Mouse (Mus musculus) intestine, embryonic 15.5 days (tissue): ENCODE data around the gene Apela. TPM values are rescaled to one million over a fixed set of nuclear protein-coding genes. Genes with fewer than 3 reads are reported as not detected.

Source experiments
- ATAC-seq: fragments of 200-750 bp; cut with Nextera tagmentation; 2 replicates; pipeline ENCODE4 v1.8.0; 2017; ENCODE audit warnings: moderate TSS enrichment, moderate library complexity
- H3K27ac ChIP-seq: fragments of 300-500 bp; sonication (generic); 2 replicates; pipeline ENCODE4 v1.5.1; 2015; ENCODE audit warnings: mild to moderate bottlenecking, inconsistent platforms
- H3K27me3 ChIP-seq: fragments of 300-500 bp; sonication (generic); replicated peaks from 2 replicates; pipeline ENCODE4 v1.6.1; 2015; ENCODE audit warnings: inconsistent platforms
- H3K36me3 ChIP-seq: fragments of 300-500 bp; sonication (generic); 2 replicates; pipeline ENCODE4 v1.6.1; 2015; ENCODE audit warnings: inconsistent platforms
- H3K4me1 ChIP-seq: fragments of 300-500 bp; sonication (generic); replicated peaks from 2 replicates; pipeline ENCODE4 v1.6.1; 2015; ENCODE audit warnings: inconsistent platforms
- H3K4me2 ChIP-seq: fragments of 300-500 bp; sonication (generic); replicated peaks from 2 replicates; pipeline ENCODE4 v1.6.1; 2015; ENCODE audit warnings: mild to moderate bottlenecking, inconsistent platforms
- H3K4me3 ChIP-seq: fragments of 300-500 bp; sonication (generic); replicated peaks from 2 replicates; pipeline ENCODE4 v1.5.1; 2015; ENCODE audit warnings: inconsistent platforms
- H3K9ac ChIP-seq: fragments of 300-500 bp; sonication (generic); 2 replicates; pipeline ENCODE4 v1.6.1; 2015; ENCODE audit warnings: inconsistent platforms
- H3K9me3 ChIP-seq: fragments of 300-500 bp; sonication (generic); 2 replicates; pipeline ENCODE4 v1.6.1; 2016; ENCODE audit warnings: inconsistent platforms
- WGBS: fragments of 180-500 bp; shearing (Covaris S2); methylation state at CpG from one replicate; pipeline ENCODE4 v1.1.7; 2015; 5-methylcytosine and 5-hydroxymethylcytosine counted together
- polyA plus RNA-seq: library from polyadenylated mRNA; unstranded; fragments of >200 nt; fragmentation: Nextera tagmentation; extraction: Ambion mirVana; gene quantifications from 2 replicates; pipeline ENCODE4 v1.2.1, GENCODE M21; 2015

The Apela gene
- polyA plus RNA-seq, 1 experiment from 2014 or later, result 6.9 TPM

DNA sequence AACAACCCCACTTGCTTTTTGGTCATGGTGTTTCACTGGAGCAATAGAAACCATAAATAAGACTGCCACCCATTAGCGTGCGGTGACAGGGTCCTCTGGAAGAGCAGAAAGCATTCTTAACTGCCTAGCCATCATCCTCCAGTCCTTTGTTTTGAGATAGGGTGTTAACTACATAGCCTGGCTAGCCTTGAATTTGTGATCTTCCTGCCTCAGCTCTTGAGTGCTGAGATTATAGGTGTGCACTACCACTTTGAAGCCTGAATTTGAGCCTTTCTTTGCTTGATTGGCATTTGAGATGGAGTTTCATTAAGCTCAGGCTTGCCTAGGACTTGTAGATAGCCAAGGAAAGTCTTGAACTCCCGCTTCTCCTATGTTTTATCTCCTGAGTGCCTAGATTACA is 16.4 kb upstream of the Apela start:
- Histone ChIP-seq H3K4me1 (peaks cover 3% of the 10 kb centered on the region; the same call in 1 of the 2 replicates), H3K9me3 (no peaks in the 10 kb centered on the region), H3K36me3 (no peaks in the 10 kb centered on the region), H3K4me2 (no peak overlapping the region), H3K9ac (no peak overlapping the region), H3K27me3 (no peaks in the 10 kb centered on the region), H3K27ac (no peak overlapping the region), H3K4me3 (no peak overlapping the region)
- WGBS, result 85% methylated on average over 3 of the region's 3 CpGs
- no peak for ATAC-seq

DNA sequence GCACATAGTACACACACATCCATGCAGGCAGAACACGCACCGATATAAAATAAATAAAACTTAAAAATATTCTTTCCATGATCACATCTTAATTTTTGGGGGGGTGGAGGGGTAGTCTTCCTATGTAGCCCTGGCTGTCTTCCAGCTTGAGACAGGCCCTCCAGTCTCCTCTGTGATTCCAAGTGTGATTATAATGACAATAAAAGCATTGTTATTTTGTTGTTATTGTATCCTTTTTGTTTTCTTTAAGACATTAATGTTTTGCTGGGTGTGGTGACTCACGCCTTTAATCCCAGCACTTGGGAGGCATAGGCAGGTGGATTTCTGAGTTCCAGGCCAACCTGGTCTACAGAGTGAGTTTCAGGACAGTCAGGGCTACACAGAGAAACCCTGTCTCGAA is 10.7 kb upstream of the Apela start:
- Histone ChIP-seq H3K36me3 (no peaks in the 10 kb centered on the region), H3K27me3 (no peaks in the 10 kb centered on the region), H3K4me3 (no peak overlapping the region), H3K4me2 (no peak overlapping the region), H3K27ac (no peak overlapping the region), H3K4me1 (0 out of 2 replicates have a peak, but pooled peaks cover 3% of the 10 kb centered on the region), H3K9ac (no peak overlapping the region), H3K9me3 (no peaks in the 10 kb centered on the region)
- ATAC-seq, result no peak
- 79% methylated on average over 4 of the region's 4 CpGs for WGBS

DNA sequence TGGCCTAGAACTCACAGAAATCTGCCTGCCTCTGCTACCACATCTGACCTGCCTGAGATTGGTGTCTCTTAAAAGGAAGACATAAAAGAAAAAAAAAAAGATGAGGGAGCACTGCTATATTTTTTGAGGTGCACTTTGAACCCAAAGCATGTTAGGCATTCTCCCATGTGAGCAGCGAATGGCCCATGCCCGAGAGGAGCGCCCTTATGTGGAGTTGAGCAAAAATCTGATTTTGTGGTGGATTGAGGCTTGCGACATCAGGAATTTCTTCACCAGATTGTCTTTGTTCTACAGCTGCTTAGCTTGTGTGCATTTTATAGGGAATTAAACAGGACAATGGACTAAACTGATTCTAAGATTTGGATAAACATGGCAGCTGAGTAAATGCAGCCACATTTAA is 10.1 kb upstream of the Apela start:
- Histone ChIP-seq H3K9ac (no peak overlapping the region), H3K9me3 (no peaks in the 10 kb centered on the region)
- WGBS, result 91% methylated on average over 4 of the region's 4 CpGs

DNA sequence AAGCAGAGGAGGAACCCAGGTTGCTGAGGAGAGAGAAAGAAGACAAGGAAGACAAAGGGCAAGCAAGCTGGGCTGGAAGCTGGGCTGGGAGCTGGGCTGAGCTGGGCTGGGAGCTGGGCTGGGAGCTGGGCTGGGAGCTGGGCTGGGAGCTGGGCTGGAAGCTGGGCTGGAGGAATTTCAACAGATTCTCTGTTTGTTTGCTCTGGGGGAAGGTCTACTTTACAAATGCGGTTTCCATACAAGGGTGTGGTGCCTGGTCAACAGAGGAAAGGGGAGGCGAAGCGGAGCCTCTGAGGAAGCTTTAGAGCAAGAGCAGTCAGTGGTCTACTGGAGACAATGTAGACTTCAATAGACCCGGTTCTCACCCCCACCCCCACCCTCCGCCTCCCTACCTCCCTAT is 9.4 kb upstream of the Apela start:
- 47% methylated on average over 5 of the region's 5 CpGs for WGBS
- no peak overlapping the region for H3K27ac ChIP-seq
- 0 out of 2 replicates have a peak, but pooled peaks cover 3% of the 10 kb centered on the region for H3K4me1 ChIP-seq
- no peaks in the 10 kb centered on the region for H3K36me3 ChIP-seq
- no peak overlapping the region for H3K4me3 ChIP-seq
- H3K27me3 ChIP-seq, result no peaks in the 10 kb centered on the region
- no peak overlapping the region for H3K9ac ChIP-seq
- ATAC-seq, result peak; percentile 65
- peak overlapping the region; percentile 34 for H3K4me2 ChIP-seq
- H3K9me3 ChIP-seq, result no peaks in the 10 kb centered on the region

More for the DNA sequence above, 10.1 kb upstream of the Apela start:
- ATAC-seq, result no peak
- Histone ChIP-seq H3K27ac (no peak overlapping the region), H3K4me2 (no peak overlapping the region), H3K36me3 (no peaks in the 10 kb centered on the region), H3K27me3 (no peaks in the 10 kb centered on the region), H3K4me3 (no peak overlapping the region), H3K4me1 (0 out of 2 replicates have a peak, but pooled peaks cover 3% of the 10 kb centered on the region)

DNA sequence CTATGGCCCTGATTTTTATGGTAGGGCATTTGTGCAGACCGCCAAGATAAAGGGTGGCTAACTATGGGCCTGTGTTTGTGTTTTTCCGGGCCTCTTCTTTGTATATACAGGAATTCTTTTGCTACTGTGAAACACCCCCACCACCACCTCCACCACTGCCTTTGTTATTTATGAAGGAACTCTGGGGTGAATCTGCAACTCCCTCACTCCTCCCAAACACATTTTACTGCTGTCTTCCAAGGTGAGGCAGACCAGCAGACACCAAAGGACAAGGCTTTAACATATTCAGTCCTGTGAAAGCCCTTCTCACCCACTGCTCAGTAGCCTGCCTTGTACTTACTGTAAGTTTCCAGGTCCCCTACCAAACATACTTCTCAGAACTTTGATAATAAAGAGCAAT is 3.0 kb downstream of the Apela start:
- no peak for ATAC-seq
- Histone ChIP-seq H3K27me3 (no peaks in the 10 kb centered on the region), H3K27ac (no peak overlapping the region), H3K4me2 (no peak overlapping the region), H3K9ac (no peak overlapping the region), H3K4me3 (no peak overlapping the region), H3K4me1 (0 out of 2 replicates have a peak, but pooled peaks cover 5% of the 10 kb centered on the region), H3K9me3 (no peaks in the 10 kb centered on the region), H3K36me3 (no peaks in the 10 kb centered on the region)
- WGBS, result 33% methylated on average over 2 of the region's 2 CpGs

DNA sequence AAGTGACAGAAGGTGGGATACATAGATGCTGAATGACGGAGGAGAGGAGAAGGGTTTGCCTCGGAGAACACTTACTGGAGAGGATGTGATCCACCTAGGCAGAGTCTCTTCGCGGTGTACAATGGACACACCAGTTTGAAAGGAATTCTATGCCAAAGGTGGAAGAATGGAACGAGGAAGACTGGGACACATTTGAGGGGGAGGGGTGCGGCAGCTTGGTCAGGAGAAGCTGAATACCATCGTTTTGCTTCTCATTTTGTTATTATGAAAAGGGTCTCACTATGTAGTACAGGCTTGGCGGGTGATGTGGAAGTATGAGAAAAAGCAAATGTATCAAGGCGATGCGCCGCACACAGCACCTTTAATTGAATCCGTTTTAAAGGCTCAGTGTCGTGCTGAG is 4.1 kb downstream of the Apela start:
- H3K4me2 ChIP-seq, result no peak overlapping the region
- no peak overlapping the region for H3K4me3 ChIP-seq
- no peak for ATAC-seq
- no peaks in the 10 kb centered on the region for H3K36me3 ChIP-seq
- 80% methylated on average over 13 of the region's 13 CpGs for WGBS
- H3K27me3 ChIP-seq, result no peaks in the 10 kb centered on the region
- no peaks in the 10 kb centered on the region for H3K9me3 ChIP-seq
- no peak overlapping the region for H3K27ac ChIP-seq
- 0 out of 2 replicates have a peak, but pooled peaks cover 5% of the 10 kb centered on the region for H3K4me1 ChIP-seq
- H3K9ac ChIP-seq, result no peak overlapping the region

DNA sequence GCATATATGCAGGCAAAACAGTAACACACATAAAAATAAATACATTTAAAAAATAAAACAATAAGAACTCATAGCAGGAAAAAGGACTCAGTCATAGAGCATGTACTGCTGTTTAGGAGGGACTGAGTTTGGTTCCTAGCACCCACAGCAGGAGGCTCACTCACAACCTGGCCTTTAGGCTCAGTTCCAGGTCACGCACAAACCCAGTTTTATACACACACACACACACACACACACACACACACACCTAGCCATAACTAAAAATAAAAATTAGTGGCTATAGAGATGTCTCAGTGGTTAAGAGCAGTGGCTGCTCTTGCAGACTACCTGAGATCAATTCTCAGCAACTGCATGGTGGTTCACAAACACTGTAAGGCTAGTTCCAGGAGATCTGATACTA is 5.0 kb downstream of the Apela start:
- no peaks in the 10 kb centered on the region for H3K36me3 ChIP-seq
- H3K4me1 ChIP-seq, result 0 out of 2 replicates have a peak, but pooled peaks cover 5% of the 10 kb centered on the region
- H3K4me3 ChIP-seq, result no peak overlapping the region
- WGBS, result 95% methylated on average over 1 of the region's 1 CpGs
- no peaks in the 10 kb centered on the region for H3K27me3 ChIP-seq
- H3K27ac ChIP-seq, result no peak overlapping the region
- no peak for ATAC-seq
- H3K9me3 ChIP-seq, result no peaks in the 10 kb centered on the region
- no peak overlapping the region for H3K9ac ChIP-seq
- no peak overlapping the region for H3K4me2 ChIP-seq

DNA sequence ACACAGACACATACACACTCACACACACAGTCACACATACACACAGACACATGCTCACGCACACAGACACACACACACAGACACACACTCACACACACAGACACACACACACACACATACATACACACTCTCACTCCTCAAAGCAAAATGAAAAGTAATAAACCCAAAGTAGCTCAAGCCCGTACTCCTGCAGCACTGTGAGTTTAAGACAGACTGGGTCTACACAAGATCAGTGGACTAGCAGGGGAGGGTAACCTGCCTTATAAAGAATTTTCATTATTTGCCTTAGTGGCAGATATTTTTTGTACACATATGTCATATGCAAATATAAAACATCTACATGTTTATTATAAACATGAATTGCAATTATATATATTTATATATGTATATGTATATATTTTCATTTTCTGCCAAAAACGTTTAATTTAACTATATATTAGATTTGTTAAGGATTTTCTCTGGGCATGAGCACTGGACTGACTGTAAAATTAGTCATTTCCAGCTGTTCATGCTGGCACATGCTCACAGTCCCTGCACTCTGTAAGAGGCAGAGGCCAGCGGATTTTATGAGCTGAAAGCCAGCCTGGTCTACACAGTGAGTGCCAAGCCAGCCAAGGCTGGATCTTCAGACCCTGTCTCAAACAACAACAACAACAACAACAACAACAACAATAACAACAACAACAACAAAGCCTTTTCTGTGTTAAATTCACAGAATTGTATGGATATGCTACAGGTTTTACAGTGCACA is 6.2 kb downstream of the Apela start:
- Histone ChIP-seq H3K4me2 (no peak overlapping the region), H3K9ac (no peak overlapping the region), H3K36me3 (no peaks in the 10 kb centered on the region), H3K4me1 (0 out of 2 replicates have a peak, but pooled peaks cover 5% of the 10 kb centered on the region), H3K4me3 (no peak overlapping the region), H3K27ac (no peak overlapping the region), H3K9me3 (no peaks in the 10 kb centered on the region), H3K27me3 (no peaks in the 10 kb centered on the region)
- no peak for ATAC-seq
- 67% methylated on average over 4 of the region's 4 CpGs for WGBS

DNA sequence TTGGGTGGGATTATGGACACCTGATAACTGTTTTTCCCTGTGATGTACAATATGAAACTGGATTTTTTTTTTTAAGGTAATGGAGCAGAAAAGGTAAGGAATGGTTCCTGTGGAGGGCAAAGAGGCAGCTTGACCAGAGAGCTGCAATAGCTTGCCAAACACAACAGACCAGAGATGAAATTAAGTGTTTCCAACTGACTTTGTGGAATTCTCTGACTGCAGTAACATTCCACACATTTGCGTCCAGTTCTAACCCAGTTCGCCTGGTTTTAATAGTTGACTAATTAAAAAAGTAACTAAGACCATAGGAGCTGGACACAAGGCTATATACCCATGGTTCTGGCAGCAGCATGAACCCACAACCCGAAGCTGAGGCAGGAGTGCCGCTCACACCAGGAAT is 7.4 kb downstream of the Apela start:
- H3K9ac ChIP-seq, result no peak overlapping the region
- H3K27me3 ChIP-seq, result no peaks in the 10 kb centered on the region
- 0 out of 2 replicates have a peak, but pooled peaks cover 5% of the 10 kb centered on the region for H3K4me1 ChIP-seq
- 84% methylated on average over 4 of the region's 4 CpGs for WGBS
- no peak overlapping the region for H3K4me2 ChIP-seq
- ATAC-seq, result no peak
- no peak overlapping the region for H3K27ac ChIP-seq
- H3K9me3 ChIP-seq, result no peaks in the 10 kb centered on the region
- H3K4me3 ChIP-seq, result no peak overlapping the region
- H3K36me3 ChIP-seq, result no peaks in the 10 kb centered on the region

DNA sequence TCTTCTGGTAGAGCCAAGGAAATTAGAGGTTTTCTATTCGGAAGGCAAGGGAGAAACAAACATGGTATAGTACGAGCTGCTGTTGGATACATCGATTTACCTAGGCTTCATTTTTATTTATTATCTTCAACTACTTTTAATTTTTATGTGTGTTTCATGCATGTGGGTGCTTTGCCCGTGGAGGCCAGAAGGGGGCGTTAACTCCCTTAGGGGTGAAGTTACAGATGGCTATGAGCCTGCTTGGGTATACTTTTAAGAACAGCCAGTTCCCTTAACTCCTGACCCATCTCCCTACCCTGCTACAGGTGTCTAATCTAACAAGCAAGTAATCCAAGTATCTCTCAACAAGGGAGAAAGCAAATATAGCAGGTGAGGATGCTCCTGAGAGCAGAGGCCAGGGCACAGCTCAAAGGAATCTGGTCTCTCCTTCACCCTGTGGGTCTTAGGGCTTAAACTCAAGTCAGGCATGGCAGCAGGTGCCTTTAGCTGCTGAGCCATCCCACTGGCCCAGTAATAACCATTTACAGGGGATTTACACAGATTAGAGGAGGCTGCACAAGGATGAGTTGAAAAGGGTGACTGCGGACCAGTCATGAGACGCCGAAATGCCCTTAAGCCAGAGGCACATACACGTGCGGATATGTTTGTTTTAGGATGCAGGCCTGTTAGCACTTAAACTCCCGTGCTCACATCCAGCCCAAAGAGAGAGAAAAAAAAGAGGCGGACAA is 8.0 kb downstream of the Apela start:
- no peak overlapping the region for H3K27ac ChIP-seq
- H3K9ac ChIP-seq, result no peak overlapping the region
- H3K4me1 ChIP-seq, result 0 out of 2 replicates have a peak, but pooled peaks cover 2% of the 10 kb centered on the region
- H3K4me2 ChIP-seq, result no peak overlapping the region
- WGBS, result 77% methylated on average over 12 of the region's 12 CpGs
- no peaks in the 10 kb centered on the region for H3K27me3 ChIP-seq
- H3K9me3 ChIP-seq, result no peaks in the 10 kb centered on the region
- no peak for ATAC-seq
- no peak overlapping the region for H3K4me3 ChIP-seq
- no peaks in the 10 kb centered on the region for H3K36me3 ChIP-seq

DNA sequence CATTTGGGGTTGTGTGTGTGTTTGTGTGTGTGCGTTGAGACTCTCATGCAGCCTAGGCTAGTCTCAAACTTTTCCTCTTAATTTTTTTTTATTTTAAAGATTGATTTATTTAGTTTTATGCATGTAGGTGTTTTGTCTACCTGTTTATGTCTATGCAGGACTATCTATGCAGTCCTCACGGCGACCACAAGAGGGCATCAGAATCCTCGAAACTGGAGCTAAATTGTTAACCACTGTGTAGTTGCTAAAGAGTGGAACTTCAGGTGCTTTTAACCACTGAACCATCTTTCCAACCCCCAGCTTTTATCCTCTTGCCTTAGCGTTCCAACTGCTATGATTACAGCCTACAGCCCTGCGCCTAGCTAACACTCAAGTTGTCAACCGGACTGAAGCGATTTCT is 14.7 kb downstream of the Apela start:
- H3K4me2 ChIP-seq, result no peak overlapping the region
- no peaks in the 10 kb centered on the region for H3K36me3 ChIP-seq
- 46% methylated on average over 8 of the region's 8 CpGs for WGBS
- H3K9ac ChIP-seq, result no peak overlapping the region
- ATAC-seq, result no peak
- no peak overlapping the region for H3K4me3 ChIP-seq
- no peaks in the 10 kb centered on the region for H3K9me3 ChIP-seq
- no peak overlapping the region for H3K27ac ChIP-seq
- no peaks in the 10 kb centered on the region for H3K27me3 ChIP-seq
- H3K4me1 ChIP-seq, result no peaks in the 10 kb centered on the region

DNA sequence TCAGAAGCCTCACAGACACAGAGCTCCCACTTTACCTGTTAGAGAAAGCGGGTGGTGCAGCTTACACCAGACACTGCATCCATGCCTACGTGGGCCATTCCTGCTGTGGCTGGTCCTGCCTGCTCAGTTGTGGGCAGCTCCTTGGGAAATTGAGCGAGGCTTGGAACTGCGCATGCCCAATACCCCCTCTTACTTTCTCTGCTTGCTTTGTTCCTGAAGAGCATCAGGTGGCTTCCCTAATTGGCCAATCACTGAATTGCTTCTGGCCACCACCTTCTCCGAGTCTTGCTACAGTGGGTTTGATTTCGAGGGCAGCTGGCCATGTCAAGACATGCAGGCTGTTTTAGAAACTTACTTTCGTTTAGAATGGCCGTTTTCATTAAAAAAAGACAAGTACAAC is 18.7 kb downstream of the Apela start, which contains the start of the genes Trim61 and Trim60:
Trim61 (minus strand) TSS at position 101 of the 400 bp plus-strand sequence.
Trim60 (minus strand) TSS at position 162 of the 400 bp plus-strand sequence.
- no peaks in the 10 kb centered on the region for H3K4me1 ChIP-seq
- H3K9me3 ChIP-seq, result no peaks in the 10 kb centered on the region
- H3K9ac ChIP-seq, result no peak within 1 kb of the TSS
- no peaks in the 10 kb centered on the region for H3K27me3 ChIP-seq
- H3K36me3 ChIP-seq, result no peaks in the 10 kb centered on the region
- ATAC-seq, result no peak
- WGBS, result 89% methylated on average over 8 of the region's 8 CpGs
- H3K4me2 ChIP-seq, result no peak within 1 kb of the TSS
- no peak within 1 kb of the TSS for H3K4me3 ChIP-seq
- H3K27ac ChIP-seq, result no peak within 1 kb of the TSS
